Mouse (Mus musculus) right cerebral cortex, postnatal 14 days (tissue): Measurements from ENCODE around the gene Enpp4.
A peak's percentile ranks its signal among the peaks of the same experiment; 100 is the strongest.

Experiments used
- DNase-seq: peaks from one replicate; pipeline ENCODE4 v3.0.0; 2022

Enpp4 gene

DNA sequence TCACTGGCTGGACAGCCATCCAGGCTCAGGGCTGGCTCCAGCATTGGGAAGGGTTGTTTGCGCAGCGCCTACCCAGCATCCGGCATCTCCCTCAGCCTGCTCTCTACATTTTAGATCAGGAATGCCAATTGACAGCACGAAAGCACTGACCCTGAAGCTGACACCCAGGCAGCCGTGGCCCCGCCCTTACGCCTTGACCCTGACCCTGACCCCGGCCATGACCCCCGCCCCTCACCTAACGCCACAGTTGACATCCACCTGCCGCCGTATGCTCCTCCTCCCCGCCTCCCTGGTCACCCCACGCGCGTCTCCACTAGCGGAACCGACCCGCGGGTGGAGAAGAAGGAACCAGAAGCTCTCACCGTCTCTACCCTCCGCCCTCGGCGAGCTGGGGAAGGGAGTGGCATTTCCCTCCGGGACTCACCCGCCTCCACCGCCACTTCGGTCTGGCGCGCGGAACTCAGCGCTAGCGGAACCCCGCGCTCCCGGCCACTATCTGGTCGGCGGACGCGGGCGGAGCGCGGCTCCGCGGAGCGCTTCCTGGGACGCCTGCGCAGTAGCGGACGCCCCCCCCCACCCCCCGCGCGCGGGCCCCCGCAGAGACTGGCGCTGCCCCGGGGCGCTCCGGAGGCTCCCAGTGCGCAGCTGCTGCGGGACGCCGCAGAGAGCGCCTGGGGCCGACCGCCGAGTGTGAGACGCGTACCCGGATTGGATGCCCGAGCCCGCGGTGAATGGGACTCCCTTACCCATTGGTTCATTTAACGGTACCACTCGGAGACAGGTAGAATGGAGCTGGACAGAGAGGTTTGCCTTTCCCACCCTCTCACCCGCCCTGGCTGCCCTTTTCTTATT, at the start of gene Enpp4:
Gene Enpp4 (minus strand): TSS at position 523 of the 852 bp plus-strand sequence.
- DNase-seq: peak; percentile 89

- no peak for DNase-seq
Observed at GRCm38 (mm10) chr17:44155204-44155603, 49.6 kb upstream of the Enpp4 start.

DNA sequence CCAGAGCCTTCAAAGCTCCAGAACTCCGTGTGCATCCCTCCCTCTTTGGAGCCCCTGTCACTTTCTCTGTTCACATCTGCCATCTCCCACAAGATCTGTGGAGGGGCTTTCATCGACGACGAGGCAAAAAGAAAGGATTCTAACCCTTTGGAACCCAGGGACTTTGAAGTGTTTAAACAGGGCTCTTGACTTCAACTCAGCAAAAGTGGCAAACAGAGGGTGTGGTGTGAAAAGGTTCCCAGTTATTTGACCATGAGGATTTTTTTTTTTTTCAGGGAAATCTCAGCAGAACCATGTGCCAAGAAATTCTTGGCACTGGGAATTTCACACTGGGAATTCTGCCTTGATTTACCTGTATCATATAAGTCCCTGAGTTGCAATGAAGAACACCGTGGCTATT, 48.3 kb upstream of the Enpp4 start:
- no peak for DNase-seq

- no peak for DNase-seq
Observed at GRCm38 (mm10) chr17:44151889-44152288, 46.3 kb upstream of the Enpp4 start.

GRCm38 (mm10) chr17:44151130-44151529, 45.5 kb upstream of the Enpp4 start:
- DNase-seq: peak; percentile 58

DNA sequence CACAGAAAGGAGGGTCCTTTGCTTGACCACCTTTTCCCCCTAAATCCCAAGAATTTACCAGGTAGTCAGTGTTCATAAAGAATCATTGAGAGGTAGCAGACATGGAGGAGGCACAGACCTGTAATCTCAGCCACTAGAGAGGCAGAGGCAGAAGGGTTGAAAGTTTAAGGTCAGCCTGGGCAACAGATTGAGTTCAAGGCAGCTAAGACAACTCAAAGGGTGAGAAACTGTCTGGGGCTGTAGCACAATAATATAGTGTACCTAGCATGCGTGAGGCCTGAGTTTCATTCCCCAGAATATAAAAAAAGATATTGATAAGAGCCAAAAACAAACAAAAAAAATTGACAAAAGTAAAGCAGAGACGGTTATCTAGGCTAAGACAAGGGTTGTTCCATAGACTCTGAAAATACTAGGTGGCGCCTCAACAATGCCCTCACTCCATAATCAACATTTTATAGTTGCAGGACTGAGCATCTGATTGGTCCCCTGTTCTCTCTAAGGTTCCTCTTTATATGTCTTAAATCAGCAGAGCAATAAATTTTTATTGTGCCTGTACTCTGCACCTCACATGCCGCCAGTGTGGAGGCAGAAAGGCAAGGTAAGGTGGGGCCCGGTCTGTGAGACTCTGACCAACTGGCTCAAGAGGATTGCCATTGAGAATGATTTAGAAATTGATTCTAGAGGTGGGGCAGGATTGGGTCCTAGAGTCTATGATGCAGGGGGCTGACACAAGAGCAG, 42.7 kb upstream of the Enpp4 start:
- no peak for DNase-seq

DNA sequence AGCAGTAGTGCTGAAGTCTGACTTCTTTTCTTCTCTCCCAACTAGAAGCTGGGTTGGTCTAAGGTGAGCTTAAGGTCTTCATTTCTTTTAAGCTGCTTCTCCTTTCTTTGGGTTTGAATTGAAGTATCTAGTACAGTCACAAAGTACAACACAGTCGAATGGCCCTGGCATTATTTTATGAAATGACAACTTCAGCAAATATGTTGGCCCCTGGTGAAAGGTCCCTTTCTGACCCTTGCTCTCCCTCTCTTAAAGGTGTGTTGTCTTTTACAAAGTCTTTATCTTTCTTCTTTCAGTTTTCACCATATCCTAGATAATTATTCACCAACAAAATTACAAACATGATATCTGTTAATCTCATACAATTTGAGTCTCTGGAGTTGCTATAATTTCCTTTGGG, 40.2 kb upstream of the Enpp4 start:
- DNase-seq: no peak

DNA sequence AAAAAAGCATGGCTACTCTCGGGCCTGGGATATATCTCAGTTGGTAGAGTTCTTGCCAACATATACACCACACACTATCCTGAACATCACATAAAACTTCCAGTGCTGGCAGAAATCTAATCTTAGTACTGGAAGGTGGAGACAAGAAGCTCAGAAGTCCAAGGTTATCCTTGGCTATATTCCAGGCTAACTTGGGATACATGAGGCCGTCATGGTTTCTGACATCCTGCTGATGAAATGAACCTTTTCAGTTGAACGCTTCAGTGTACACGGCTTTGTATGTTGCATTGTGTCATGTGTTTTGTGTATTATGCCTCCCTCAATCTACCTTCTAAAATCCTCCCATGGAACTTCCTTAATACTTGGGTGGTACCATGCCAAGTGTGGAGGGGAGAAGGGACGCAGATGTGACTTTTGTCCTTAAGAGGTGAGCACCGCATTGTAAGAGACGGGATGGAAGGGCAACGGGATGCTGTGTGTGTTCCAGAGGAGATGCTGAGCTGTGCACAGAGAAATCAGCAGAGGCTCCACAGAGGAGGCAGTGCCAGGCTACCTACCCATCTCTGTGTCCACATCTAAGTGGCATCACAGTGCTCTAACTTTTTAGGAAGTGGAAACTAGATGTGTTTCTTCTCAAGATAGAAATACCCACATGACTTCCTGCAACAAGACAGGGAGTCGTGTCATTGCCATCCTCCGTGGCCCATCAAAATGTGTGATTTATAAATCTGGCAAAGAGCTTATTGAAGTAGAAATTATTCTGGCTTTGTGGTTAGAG, 31.4 kb upstream of the Enpp4 start:
- DNase-seq: no peak

GRCm38 (mm10) chr17:44136018-44136417, 30.4 kb upstream of the Enpp4 start:
- no peak for DNase-seq

- no peak for DNase-seq
Observed at GRCm38 (mm10) chr17:44134545-44134944, 28.9 kb upstream of the Enpp4 start.

DNA sequence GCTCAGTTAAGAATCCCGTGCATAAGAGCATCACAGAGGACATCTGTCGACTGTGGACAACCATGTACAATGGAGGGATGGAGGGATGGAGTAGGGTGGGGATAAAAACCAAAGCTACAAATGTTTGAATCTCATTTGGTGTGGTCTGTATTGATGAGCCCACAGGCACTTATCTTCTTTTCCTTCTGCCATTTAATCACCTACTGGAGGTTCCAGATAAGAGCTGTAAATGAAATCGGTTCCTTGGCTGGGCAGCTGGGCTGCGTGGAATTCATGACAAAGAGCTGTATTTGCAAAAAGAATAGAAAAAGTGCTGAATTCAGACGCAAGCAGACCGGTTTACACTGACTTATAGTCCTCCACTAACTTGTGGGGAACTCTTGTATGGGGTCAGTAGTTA, 28.5 kb upstream of the Enpp4 start:
- DNase-seq: no peak

- DNase-seq: peak; percentile 80
Observed at GRCm38 (mm10) chr17:44130429-44130828, 24.8 kb upstream of the Enpp4 start.

- no peak for DNase-seq
Observed at GRCm38 (mm10) chr17:44129092-44129750, 23.6 kb upstream of the Enpp4 start.

DNA sequence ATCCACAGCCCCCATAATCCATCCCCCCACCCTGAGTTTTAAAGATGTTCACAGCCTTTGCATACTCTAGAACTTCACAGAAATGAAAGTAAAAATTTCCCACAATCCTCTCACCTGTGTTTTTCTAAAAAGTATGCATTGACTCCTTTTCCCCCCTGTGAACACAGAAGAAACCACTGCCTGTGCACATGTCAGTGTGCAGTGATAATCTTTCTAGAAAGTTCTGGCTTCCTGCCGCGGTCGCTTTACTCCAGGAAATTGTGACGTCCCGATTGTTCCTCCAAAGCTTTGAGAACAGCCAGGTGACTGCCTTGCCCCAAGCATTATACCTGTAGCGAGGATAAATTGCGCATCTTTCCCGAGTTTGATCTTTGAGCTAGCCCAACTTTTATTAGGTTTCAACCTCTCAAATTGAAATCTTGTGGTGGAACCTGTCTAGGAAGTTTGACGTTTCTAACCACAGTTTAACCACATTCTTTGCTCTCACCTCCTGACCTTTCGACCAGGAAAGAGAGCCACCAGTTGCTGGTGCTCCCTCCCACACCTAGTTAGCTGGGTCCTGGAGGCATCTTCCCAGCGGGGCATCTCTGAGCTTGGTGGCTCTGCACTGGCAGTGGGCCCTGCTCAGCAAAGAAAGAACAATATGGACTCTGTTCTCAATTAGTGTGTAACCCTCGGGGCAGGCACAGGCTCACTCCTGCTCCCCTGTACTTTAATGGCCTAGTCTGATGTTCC, 15.9 kb upstream of the Enpp4 start:
- no peak for DNase-seq

DNA sequence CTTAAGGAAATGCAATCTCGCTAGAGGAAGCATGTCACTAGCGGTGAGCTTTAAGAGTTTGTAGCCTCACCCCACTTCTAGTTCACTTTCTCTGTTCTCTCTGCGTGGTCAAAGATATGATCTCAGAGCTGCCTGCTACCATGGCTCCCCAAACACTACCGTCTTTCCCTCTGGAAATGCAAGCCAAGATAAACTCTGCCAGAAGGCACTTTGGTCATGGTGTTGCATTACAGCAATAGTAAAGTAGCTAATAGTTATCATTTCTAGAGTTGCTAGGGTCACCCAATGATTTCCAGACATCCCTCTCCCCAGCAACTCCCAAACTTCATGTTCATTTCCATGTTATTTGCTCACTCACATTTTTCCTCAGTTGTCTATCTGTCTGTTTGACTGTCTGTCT, 12.6 kb upstream of the Enpp4 start:
- no peak for DNase-seq

- no peak for DNase-seq
Observed at GRCm38 (mm10) chr17:44117721-44118120, 12.1 kb upstream of the Enpp4 start.

DNA sequence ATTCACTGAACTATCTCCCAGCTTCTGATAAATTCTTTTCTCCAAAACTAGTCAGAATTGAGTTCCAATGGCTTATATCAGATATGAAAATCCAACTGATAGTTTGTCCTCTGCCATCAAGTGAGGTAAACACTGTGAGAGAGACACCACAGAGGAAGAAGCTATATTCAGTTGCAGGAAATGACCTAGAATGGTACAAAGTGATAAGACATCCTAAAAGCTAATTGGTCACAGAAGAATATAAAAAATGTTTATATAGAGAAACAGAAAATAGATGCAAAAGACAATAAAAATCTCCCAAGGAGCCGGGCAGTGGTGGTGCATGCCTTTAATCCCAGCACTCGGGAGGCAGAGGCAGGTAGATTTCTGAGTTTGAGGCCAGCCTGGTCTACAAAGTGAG, 11.0 kb upstream of the Enpp4 start:
- no peak for DNase-seq

GRCm38 (mm10) chr17:44108331-44108730, 2.7 kb upstream of the Enpp4 start:
- no peak for DNase-seq

DNA sequence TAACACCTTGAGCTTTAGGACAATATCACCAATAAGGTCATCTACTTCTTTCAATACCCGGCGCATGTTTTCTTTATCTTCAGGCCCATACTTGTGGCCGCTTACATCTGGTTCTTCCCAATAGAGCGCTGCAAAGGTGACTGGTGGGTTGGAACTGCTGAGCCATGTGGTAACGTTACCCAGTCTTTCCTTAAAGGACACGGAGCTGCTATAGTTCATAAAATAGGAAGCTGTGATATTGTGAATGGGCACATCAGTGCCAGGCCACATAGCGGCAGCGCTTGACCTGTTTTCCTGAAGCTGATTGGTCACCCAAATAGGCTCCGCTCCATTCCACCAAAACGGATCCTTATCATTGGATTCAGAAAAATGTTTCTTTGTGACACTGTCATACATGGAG, 3.6 kb downstream of the Enpp4 start:
- no peak for DNase-seq

DNA sequence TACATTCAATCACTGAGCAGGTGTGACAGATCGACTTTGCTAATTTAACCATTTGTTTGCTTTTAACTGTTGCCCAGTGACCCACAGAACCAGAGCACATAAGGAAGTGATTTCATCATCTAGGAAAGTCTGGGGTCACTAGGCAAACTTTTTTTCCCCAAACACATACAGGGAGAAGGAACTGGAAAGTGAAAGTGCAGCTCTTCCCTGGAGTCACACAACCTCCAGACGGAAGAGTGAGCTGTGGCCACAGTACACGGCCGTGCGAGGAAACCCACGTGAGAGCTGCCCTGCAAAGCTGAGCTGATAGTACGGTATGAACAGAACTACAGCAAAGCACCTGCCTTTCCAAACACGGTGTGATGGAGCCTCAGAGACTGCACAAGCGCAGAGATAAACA, 4.7 kb downstream of the Enpp4 start:
- no peak for DNase-seq

DNA sequence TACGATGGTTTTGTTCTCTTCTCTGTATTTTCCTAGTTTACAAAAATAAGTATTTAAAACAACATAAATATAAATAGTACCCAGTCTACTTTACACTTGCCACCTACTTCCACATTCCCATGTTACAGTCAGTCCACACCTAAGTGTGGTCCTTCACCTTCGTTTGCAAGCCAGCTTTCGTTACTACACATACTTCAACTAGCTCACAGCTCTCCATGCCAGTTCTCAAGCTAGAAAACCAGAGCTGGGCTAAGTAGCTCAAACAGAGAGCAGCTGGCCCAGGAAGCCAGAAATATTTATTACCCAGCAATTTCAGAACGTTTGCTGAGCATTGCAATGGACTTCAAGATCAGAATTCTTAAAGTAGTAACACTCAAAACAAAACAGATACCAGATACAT, 5.1 kb downstream of the Enpp4 start:
- DNase-seq: no peak

- DNase-seq: no peak
Observed at GRCm38 (mm10) chr17:44091512-44091911, 14.1 kb downstream of the Enpp4 start.
